Mouse (Mus musculus) kidney, adult 2 months (tissue): ENCODE measurements around the gene Xrra1.

Experiments
- CTCF ChIP-seq: fragments of 200-500 bp; conservative IDR thresholded peaks from 2 replicates; pipeline ENCODE4 v1.5.1; 2011; ENCODE audit warnings: low read depth, mild to moderate bottlenecking, control low read depth, low read length, moderate library complexity, mixed read lengths; ENCODE audit not compliant: insufficient read depth, insufficient read length
- POLR2A ChIP-seq: fragments of 200-500 bp; IDR thresholded peaks from one replicate; pipeline ENCODE4 v1.6.1; 2011; ENCODE audit warnings: low read depth, low read length, control low read depth

GRCm38 (mm10) chr7:99962536-99963236, 103.8 kb downstream of the Xrra1 start:
- TF ChIP-seq CTCF: no peak
- TF ChIP-seq POLR2A: no peak
